In the genomic region with DNA sequence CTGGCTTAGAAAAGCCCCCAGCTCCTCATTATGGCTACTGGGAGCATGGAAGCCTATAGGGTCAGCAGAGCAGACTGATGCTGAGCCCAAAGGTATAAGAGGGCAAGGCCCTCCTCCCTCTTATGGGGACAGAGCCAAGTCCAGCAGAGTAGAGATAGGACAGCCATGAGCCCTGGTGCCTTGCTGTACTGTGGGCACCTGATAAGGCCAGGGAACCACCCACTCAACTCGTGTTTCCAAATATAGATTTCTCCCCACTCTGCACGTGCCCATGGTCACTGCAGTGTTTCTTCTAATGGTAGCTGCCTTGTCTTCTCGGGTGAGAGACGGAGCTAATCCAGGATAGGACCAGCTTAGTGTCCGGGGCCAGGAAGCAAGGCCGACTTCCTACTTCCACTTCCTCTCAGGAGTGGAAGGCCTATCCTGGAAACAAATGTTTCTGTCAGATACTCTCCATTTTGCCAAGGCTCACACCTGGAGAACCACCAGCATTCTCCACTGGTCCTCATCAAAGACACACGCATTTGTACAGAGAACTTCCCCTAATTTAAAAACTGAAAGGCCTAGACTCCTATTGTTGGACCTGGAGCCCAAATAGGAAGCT, we compare ENCODE assay signal across 10 mouse cellular contexts. TPM values are rescaled to one million over a fixed set of nuclear protein-coding genes. Genes with fewer than 3 reads are reported as not detected.
DNase-seq lines count a peak whose midpoint lies in the region; ATAC-seq and TF ChIP-seq lines count a peak whose summit lies in the region.
"Had no signal": no experiment of that assay in that cellular context is flagged by ENCODE, and none has a peak within 500 bp of the region (broad histone marks: within the 10 kb centered on the region; RNA-seq: fewer than 3 reads in every experiment).

No protein-coding gene starts in this region.

- H3K27ac ChIP-seq in forebrain, embryonic 10.5 days, result peak overlapping the region; percentile 44
- H3K27ac ChIP-seq in forebrain, embryonic 12.5 days, result no peak overlapping the region
- H3K27ac ChIP-seq in heart, postnatal 0 days (ENCODE audit: low read depth), result peak overlapping the region; percentile 82

- ATAC-seq in forebrain, embryonic 12.5 days (ENCODE audit: low FRiP score), result no peak
- ATAC-seq in heart, postnatal 0 days (ENCODE audit: insufficient read depth, low read depth), result peak; percentile 87
- ATAC-seq in megakaryocyte-erythroid progenitor cell, adult 5-6 weeks (replicated peaks; ENCODE audit: low FRiP score, low TSS enrichment, poor library complexity, severe bottlenecking), result peak; percentile 75

- H3K4me1 ChIP-seq in forebrain, embryonic 10.5 days, result peaks cover 8% of the 10 kb centered on the region
- H3K4me1 ChIP-seq in forebrain, embryonic 12.5 days, result 0 out of 2 replicates have a peak, but pooled peaks cover 6% of the 10 kb centered on the region
- peaks cover 23% of the 10 kb centered on the region for H3K4me1 ChIP-seq in heart, postnatal 0 days (ENCODE audit: control insufficient read depth, insufficient read depth)

- intact Hi-C loops in left cerebral cortex, postnatal 14 days (cut with DNase I), result no loop called here

- H3K9ac ChIP-seq in forebrain, embryonic 12.5 days, result no peak overlapping the region
- H3K9ac ChIP-seq in heart, postnatal 0 days (replicated peaks; ENCODE audit: low read depth, low read length), result no peak overlapping the region

- no peaks in the 10 kb centered on the region for H3K36me3 ChIP-seq in forebrain, embryonic 10.5 days (replicated peaks)
- H3K36me3 ChIP-seq in forebrain, embryonic 12.5 days (replicated peaks), result no peaks in the 10 kb centered on the region
- H3K36me3 ChIP-seq in heart, postnatal 0 days (replicated peaks; ENCODE audit: control insufficient read depth, insufficient read depth, low read length), result no peaks in the 10 kb centered on the region

- no peak for TF ChIP-seq CTCF in heart, postnatal 0 days (IDR thresholded peaks at IDR 0.05; ENCODE audit: low read depth)

- no peaks in the 10 kb centered on the region for H3K27me3 ChIP-seq in forebrain, embryonic 10.5 days (ENCODE audit: poor library complexity, severe bottlenecking)
- no peaks in the 10 kb centered on the region for H3K27me3 ChIP-seq in forebrain, embryonic 12.5 days
- no peaks in the 10 kb centered on the region for H3K27me3 ChIP-seq in heart, postnatal 0 days (ENCODE audit: control insufficient read depth, insufficient read depth, low read length)

- DNase-seq in forebrain, embryonic 10.5 days (ENCODE audit: extremely low spot score, low spot score), result no peak
- DNase-seq in c-Kit-positive CD71-positive TER-119-negative erythroid progenitor cells, embryonic 14.5 days (ENCODE audit: low read depth), result peak; percentile 54
- DNase-seq in heart, postnatal 0 days (ENCODE audit: low spot score), result peak; percentile 87
- DNase-seq in thymus, postnatal 36 days, result no peak
- DNase-seq in left cerebral cortex, postnatal 14 days (ENCODE audit: low spot score in 2 of 2), result no peak
- no peak for DNase-seq in embryo, embryonic 11 days
- DNase-seq: kidney, postnatal 36 days; lung, postnatal 36 days had no signal

- H3K4me2 ChIP-seq in forebrain, embryonic 12.5 days, result no peak overlapping the region
- H3K4me2 ChIP-seq in heart, postnatal 0 days (ENCODE audit: low read depth, low read length), result no peak overlapping the region

- no peak overlapping the region for H3K4me3 ChIP-seq in forebrain, embryonic 10.5 days
- no peak overlapping the region for H3K4me3 ChIP-seq in forebrain, embryonic 12.5 days (replicated peaks)
- no peak overlapping the region for H3K4me3 ChIP-seq in heart, postnatal 0 days (ENCODE audit: low read depth, low read length)

- 88% methylated on average over 7 of the region's 7 CpGs for WGBS in forebrain, embryonic 10.5 days
- WGBS in forebrain, embryonic 12.5 days, result 94% methylated on average over 7 of the region's 7 CpGs
- WGBS in heart, postnatal 0 days, result 21% methylated on average over 7 of the region's 7 CpGs

- H3K9me3 ChIP-seq in forebrain, embryonic 10.5 days, result no peaks in the 10 kb centered on the region
- peaks cover 5% of the 10 kb centered on the region; the same call in 1 of the 2 replicates for H3K9me3 ChIP-seq in forebrain, embryonic 12.5 days
- no peaks in the 10 kb centered on the region for H3K9me3 ChIP-seq in heart, postnatal 0 days (replicated peaks; ENCODE audit: control insufficient read depth, low read length)

- TF ChIP-seq EP300 in heart, postnatal 0 days (IDR thresholded peaks at IDR 0.05; ENCODE audit: low read depth), result peak; percentile 44; the same call in 1 of the 2 replicates

RNA-seq across cellular contexts. Expression of a gene that starts 53.2 kb away (rescaled TPM):
- polyA plus RNA-seq in forebrain, embryonic 10.5 days (2016; fragmentation: Nextera tagmentation; extraction: Ambion mirVana), result 16.1 and 20.7 TPM in 2 replicates
- 54.8 and 62.4 TPM in 2 replicates for polyA plus RNA-seq in forebrain, embryonic 12.5 days (2016; fragmentation: Nextera tagmentation; extraction: Ambion mirVana)
- 32.1 and 44.3 TPM in 2 replicates for total RNA-seq in heart, postnatal 0 days (2014; rRNA removed; ENCODE audit: low replicate concordance)
- polyA plus RNA-seq in heart, postnatal 0 days (2015; fragmentation: Nextera tagmentation; extraction: Ambion mirVana), result 31.2 and 34.8 TPM in 2 replicates
- 21.1 and 25.3 TPM in 2 replicates for total RNA-seq in megakaryocyte-erythroid progenitor cell, adult 5-6 weeks (2014; fragmentation: Nextera tagmentation)
- total RNA-seq in megakaryocyte-erythroid progenitor cell, adult 5-6 weeks (2017), result 82.7 and 86.4 TPM in 2 replicates
- total RNA-seq in left cerebral cortex, postnatal 14 days (2021), result 10 to 100 TPM; 80.7 to 83.7 TPM

Comparison
In these comparisons a context has a peak if more than half of its experiments do, and no peak if none do; other contexts are left out.
1. DNase-seq: peak in c-Kit-positive CD71-positive TER-119-negative erythroid progenitor cells, embryonic 14.5 days (single experiment) and heart, postnatal 0 days (single experiment); none in forebrain, embryonic 10.5 days (single experiment), thymus, postnatal 36 days (0 of 2), left cerebral cortex, postnatal 14 days (0 of 2) and embryo, embryonic 11 days (single experiment).